Mouse (Mus musculus) forebrain, embryonic 12.5 days (tissue): ENCODE data around the gene Gpr161. TPM values are rescaled to one million over a fixed set of nuclear protein-coding genes. Genes with fewer than 3 reads are reported as not detected.
A peak's percentile ranks its signal among the peaks of the same experiment; 100 is the strongest.

Source experiments
- ATAC-seq: fragments of 200-750 bp; cut with Nextera tagmentation; 2 replicates; pipeline ENCODE4 v1.8.0; 2017; ENCODE audit warnings: moderate TSS enrichment; ENCODE audit not compliant: low FRiP score
- H3K27ac ChIP-seq: fragments of 300-500 bp; sonication (generic); 2 replicates; pipeline ENCODE4 v1.5.1; 2016; ENCODE audit warnings: mild to moderate bottlenecking
- H3K27me3 ChIP-seq: fragments of 300-500 bp; sonication (generic); 2 replicates; pipeline ENCODE4 v1.6.1; 2016; ENCODE audit warnings: mild to moderate bottlenecking
- H3K36me3 ChIP-seq: fragments of 300-500 bp; sonication (generic); replicated peaks from 2 replicates; pipeline ENCODE4 v1.6.1; 2016; ENCODE audit warnings: mild to moderate bottlenecking
- H3K4me1 ChIP-seq: fragments of 300-500 bp; sonication (generic); 2 replicates; pipeline ENCODE4 v1.6.1; 2016
- H3K4me2 ChIP-seq: fragments of 300-500 bp; sonication (generic); 2 replicates; pipeline ENCODE4 v1.6.1; 2016; ENCODE audit warnings: mild to moderate bottlenecking, moderate library complexity
- H3K4me3 ChIP-seq: fragments of 300-500 bp; sonication (generic); replicated peaks from 2 replicates; pipeline ENCODE4 v1.5.1; 2016; ENCODE audit warnings: mild to moderate bottlenecking
- H3K9ac ChIP-seq: fragments of 300-500 bp; sonication (generic); 2 replicates; pipeline ENCODE4 v1.6.1; 2016; ENCODE audit warnings: mild to moderate bottlenecking
- H3K9me3 ChIP-seq: fragments of 300-500 bp; sonication (generic); 2 replicates; pipeline ENCODE4 v1.6.1; 2016
- WGBS: fragments of 180-500 bp; shearing (Covaris S2); methylation state at CpG from one replicate; pipeline ENCODE4 v1.1.7; 2016; 5-methylcytosine and 5-hydroxymethylcytosine counted together
- polyA plus RNA-seq: library from polyadenylated mRNA; unstranded; fragments of >200 nt; fragmentation: Nextera tagmentation; extraction: Ambion mirVana; gene quantifications from 2 replicates; pipeline ENCODE4 v1.2.1, GENCODE M21; 2016

Gene Gpr161
- polyA plus RNA-seq = 3.4 and 3.7 TPM in 2 replicates

- ATAC-seq = no peak
- Histone ChIP-seq H3K9me3 (no peaks in the 10 kb centered on the region), H3K4me2 (no peak within 1 kb of the TSS), H3K4me3 (no peak within 1 kb of the TSS), H3K27ac (no peak within 1 kb of the TSS), H3K4me1 (no peaks in the 10 kb centered on the region), H3K27me3 (no peaks in the 10 kb centered on the region), H3K36me3 (peaks cover 34% of the 10 kb centered on the region), H3K9ac (no peak within 1 kb of the TSS)
- 97% methylated on average over 1 of the region's 1 CpGs for WGBS
These were observed at the start of gene Gpr161 for GRCm38 (mm10) chr1:165295489-165295888. TSS of gene Gpr161 (plus strand) at chr1:165295789.

GRCm38 (mm10) chr1:165246587-165246986 lies 49.0 kb upstream of the Gpr161 start:
- 91% methylated on average over 5 of the region's 5 CpGs for WGBS
- H3K9me3 ChIP-seq = no peaks in the 10 kb centered on the region
- H3K4me2 ChIP-seq = no peak overlapping the region
- H3K27me3 ChIP-seq = no peaks in the 10 kb centered on the region
- no peak for ATAC-seq
- no peaks in the 10 kb centered on the region for H3K4me1 ChIP-seq
- no peak overlapping the region for H3K9ac ChIP-seq
- H3K4me3 ChIP-seq = no peak overlapping the region
- no peaks in the 10 kb centered on the region for H3K36me3 ChIP-seq
- H3K27ac ChIP-seq = no peak overlapping the region

DNA sequence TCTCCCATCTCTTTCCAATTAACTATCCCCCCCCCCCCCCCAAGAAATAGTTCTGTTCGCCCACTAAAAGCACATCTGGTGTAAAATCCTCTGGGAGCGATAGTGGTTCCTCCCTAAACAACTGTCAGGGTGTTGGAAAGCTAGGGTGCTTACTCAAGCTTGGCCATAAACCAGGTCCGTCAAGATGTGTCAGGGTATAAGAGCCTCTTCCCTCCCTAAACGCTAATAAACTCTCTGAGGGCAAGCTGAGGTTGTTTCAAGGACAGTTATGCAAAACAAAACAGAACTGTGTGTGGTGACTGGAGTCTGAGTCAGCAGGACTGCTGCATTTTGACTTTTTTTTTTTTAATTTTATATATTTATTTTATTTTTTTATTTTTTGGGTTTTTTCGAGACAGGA lies 48.5 kb upstream of the Gpr161 start:
- H3K27ac ChIP-seq = no peak overlapping the region
- WGBS = 90% methylated on average over 5 of the region's 5 CpGs
- H3K27me3 ChIP-seq = no peaks in the 10 kb centered on the region
- no peak for ATAC-seq
- no peaks in the 10 kb centered on the region for H3K36me3 ChIP-seq
- no peak overlapping the region for H3K4me3 ChIP-seq
- no peaks in the 10 kb centered on the region for H3K4me1 ChIP-seq
- H3K9me3 ChIP-seq = no peaks in the 10 kb centered on the region
- no peak overlapping the region for H3K9ac ChIP-seq
- no peak overlapping the region for H3K4me2 ChIP-seq

DNA sequence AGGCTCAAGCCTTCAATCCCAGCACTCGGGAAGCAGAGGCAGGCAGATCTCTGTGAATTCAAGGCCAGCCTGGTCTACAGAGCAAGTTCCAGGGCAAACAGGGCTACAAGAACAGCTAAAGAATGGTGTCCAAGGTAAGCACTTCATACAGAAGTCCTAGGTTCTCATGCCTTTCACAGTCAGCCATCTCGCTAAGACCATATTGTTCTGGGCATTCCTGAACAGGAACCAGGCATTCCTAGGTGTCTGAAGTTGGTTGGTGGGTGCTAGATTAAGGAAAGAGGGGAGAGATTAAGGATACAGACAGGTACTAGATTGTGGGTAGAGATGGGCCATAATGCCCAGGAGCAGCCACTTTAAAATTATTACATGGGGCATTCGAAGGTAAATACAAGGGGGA lies 47.8 kb upstream of the Gpr161 start:
- H3K27ac ChIP-seq = no peak overlapping the region
- WGBS = 86% methylated on average over 3 of the region's 3 CpGs
- H3K4me2 ChIP-seq = no peak overlapping the region
- no peak overlapping the region for H3K9ac ChIP-seq
- no peak for ATAC-seq
- no peak overlapping the region for H3K4me3 ChIP-seq
- no peaks in the 10 kb centered on the region for H3K9me3 ChIP-seq
- no peaks in the 10 kb centered on the region for H3K36me3 ChIP-seq
- no peaks in the 10 kb centered on the region for H3K27me3 ChIP-seq
- H3K4me1 ChIP-seq = no peaks in the 10 kb centered on the region

DNA sequence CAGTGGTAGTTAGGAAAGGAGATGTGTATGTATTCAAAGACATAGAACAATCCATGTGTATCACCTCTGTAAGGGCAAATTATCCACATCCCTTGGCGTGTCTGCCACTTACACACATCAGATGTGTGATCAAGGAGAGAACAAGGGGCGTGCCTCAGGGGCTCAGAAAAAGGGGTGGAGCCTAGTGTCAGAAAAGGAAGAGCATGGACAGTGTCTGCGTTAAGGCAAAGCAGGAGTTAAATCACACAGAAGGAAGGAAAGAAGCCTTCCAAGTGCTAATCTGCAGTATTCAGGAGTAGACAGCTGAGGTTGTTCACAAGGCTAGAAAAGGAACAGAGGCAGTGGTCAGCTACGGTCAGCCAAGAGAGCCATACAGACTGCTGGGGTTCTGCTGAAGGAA lies 46.7 kb upstream of the Gpr161 start:
- WGBS = 60% methylated on average over 4 of the region's 4 CpGs
- Histone ChIP-seq H3K27ac (no peak overlapping the region), H3K9ac (no peak overlapping the region), H3K9me3 (no peaks in the 10 kb centered on the region), H3K4me2 (no peak overlapping the region), H3K27me3 (no peaks in the 10 kb centered on the region), H3K36me3 (no peaks in the 10 kb centered on the region), H3K4me1 (no peaks in the 10 kb centered on the region), H3K4me3 (no peak overlapping the region)
- ATAC-seq = no peak

GRCm38 (mm10) chr1:165250546-165250945 lies 45.0 kb upstream of the Gpr161 start:
- no peak for ATAC-seq
- WGBS = 91% methylated on average over 2 of the region's 2 CpGs
- no peak overlapping the region for H3K27ac ChIP-seq
- H3K9ac ChIP-seq = no peak overlapping the region
- no peaks in the 10 kb centered on the region for H3K9me3 ChIP-seq
- H3K27me3 ChIP-seq = no peaks in the 10 kb centered on the region
- no peak overlapping the region for H3K4me3 ChIP-seq
- no peak overlapping the region for H3K4me2 ChIP-seq
- H3K36me3 ChIP-seq = no peaks in the 10 kb centered on the region
- H3K4me1 ChIP-seq = no peaks in the 10 kb centered on the region

- peak; percentile 27; the same call in 1 of the 2 replicates for ATAC-seq
- no peaks in the 10 kb centered on the region for H3K36me3 ChIP-seq
- no peak overlapping the region for H3K27ac ChIP-seq
- WGBS = 45% methylated on average over 11 of the region's 11 CpGs
- no peak overlapping the region for H3K9ac ChIP-seq
- H3K4me3 ChIP-seq = no peak overlapping the region
- H3K4me2 ChIP-seq = peak overlapping the region; percentile 8; the same call in 1 of the 2 replicates
- no peaks in the 10 kb centered on the region for H3K4me1 ChIP-seq
- no peaks in the 10 kb centered on the region for H3K9me3 ChIP-seq
- no peaks in the 10 kb centered on the region for H3K27me3 ChIP-seq
These were observed 43.4 kb upstream of the Gpr161 start for GRCm38 (mm10) chr1:165252027-165252671.

DNA sequence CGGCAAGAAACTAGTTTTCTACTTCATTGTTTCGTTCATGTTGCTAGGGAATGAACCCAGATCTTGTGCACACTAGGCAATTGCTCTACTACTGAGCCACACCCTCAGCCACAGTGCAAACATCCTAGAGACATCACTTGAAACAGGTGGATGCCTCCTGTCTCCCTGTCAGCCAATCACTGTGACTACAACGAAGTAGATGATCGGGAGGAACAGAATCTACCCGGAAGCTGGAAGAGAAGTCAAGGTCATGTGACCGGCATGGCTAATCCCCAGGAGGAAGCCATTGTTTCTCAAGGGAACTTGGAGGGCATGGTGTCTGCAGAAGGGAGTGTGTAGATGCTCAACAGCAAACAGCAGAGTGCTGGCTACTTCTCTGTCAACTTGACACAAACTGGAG lies 20.6 kb upstream of the Gpr161 start:
- H3K36me3 ChIP-seq = no peaks in the 10 kb centered on the region
- no peak overlapping the region for H3K4me3 ChIP-seq
- no peak overlapping the region for H3K27ac ChIP-seq
- no peak overlapping the region for H3K4me2 ChIP-seq
- H3K9ac ChIP-seq = no peak overlapping the region
- no peaks in the 10 kb centered on the region for H3K27me3 ChIP-seq
- peaks cover under 1% of the 10 kb centered on the region; the same call in 1 of the 2 replicates for H3K4me1 ChIP-seq
- no peak for ATAC-seq
- WGBS = 84% methylated on average over 6 of the region's 6 CpGs
- no peaks in the 10 kb centered on the region for H3K9me3 ChIP-seq

DNA sequence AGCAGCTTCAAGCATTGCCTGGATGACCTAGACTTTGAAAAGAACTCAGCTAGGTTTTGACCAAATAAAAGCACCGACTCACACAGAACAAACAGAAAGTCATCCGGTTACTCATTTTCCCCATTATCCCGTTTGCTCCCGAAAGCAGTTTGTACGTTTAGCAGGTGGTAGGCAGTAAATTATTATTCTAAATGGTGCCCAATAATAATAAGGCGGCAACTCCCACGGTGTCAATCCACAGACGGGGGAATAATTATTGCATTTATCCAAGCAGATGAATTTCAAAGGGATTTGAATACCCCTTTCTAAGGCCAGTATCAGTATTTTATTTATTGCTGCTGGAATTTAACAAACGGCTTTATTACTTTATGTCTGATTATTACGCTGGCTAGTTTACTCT lies 14.8 kb upstream of the Gpr161 start:
- Histone ChIP-seq H3K27ac (peak overlapping the region; percentile 94; the same call in 1 of the 2 replicates), H3K27me3 (no peaks in the 10 kb centered on the region), H3K4me1 (peaks cover 44% of the 10 kb centered on the region), H3K36me3 (no peaks in the 10 kb centered on the region), H3K4me3 (peak overlapping the region; percentile 83; the same call in 1 of the 2 replicates), H3K9ac (peak overlapping the region; percentile 93; the same call in 1 of the 2 replicates), H3K4me2 (peak overlapping the region; percentile 87), H3K9me3 (no peaks in the 10 kb centered on the region)
- no peak for ATAC-seq
- 34% methylated on average over 10 of the region's 10 CpGs for WGBS

DNA sequence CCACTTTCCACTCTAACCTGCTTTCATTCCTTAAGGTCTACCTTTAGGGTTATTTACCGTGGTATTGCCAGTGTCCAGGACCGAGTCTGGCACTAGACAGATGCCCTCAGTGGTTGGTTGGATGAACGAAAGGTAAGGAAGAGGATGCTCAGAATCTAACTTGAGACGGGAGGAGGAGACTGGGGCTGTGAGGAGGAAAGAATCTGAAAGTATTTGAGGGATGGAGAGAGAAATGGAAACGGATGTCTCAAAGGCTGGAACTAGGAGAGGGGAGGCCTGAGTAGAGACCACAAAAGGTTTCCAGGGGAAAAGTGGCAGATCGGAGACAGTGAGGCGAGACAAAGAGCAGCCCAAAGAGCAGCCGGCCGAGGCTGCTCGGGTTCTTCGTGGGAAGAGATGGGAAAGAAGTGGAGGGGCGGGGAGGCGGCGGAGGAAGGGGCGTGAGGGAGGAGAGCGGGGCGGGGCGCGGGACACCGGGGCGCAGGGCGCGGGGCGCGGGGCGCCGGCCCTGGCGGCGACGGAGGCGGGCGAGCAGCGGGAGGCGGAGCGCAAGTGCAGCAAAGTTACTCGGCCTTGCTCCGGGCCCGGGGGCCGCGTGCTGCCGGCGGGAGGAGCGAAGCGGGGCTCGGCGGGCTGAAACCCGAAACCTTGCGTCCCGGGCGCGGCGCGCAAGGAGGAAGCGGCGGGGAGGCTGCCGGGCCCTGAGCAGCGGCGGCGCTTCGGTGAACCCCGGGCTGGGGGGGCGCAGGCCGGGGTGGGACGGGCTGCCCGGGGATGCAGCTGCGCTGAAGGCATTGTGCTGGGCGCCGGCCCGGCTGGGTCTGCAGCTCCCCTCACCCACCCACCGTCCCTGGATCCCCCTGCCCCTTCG lies 14.0 kb upstream of the Gpr161 start:
- no peaks in the 10 kb centered on the region for H3K36me3 ChIP-seq
- no peaks in the 10 kb centered on the region for H3K27me3 ChIP-seq
- peak overlapping the region; percentile 94 for H3K27ac ChIP-seq
- H3K9me3 ChIP-seq = no peaks in the 10 kb centered on the region
- ATAC-seq = peak; percentile 89
- peaks cover 44% of the 10 kb centered on the region for H3K4me1 ChIP-seq
- H3K4me2 ChIP-seq = peak overlapping the region; percentile 87
- peak overlapping the region; percentile 93 for H3K9ac ChIP-seq
- peak overlapping the region; percentile 83 for H3K4me3 ChIP-seq
- WGBS = under 1% methylated on average over 55 of the region's 71 CpGs

DNA sequence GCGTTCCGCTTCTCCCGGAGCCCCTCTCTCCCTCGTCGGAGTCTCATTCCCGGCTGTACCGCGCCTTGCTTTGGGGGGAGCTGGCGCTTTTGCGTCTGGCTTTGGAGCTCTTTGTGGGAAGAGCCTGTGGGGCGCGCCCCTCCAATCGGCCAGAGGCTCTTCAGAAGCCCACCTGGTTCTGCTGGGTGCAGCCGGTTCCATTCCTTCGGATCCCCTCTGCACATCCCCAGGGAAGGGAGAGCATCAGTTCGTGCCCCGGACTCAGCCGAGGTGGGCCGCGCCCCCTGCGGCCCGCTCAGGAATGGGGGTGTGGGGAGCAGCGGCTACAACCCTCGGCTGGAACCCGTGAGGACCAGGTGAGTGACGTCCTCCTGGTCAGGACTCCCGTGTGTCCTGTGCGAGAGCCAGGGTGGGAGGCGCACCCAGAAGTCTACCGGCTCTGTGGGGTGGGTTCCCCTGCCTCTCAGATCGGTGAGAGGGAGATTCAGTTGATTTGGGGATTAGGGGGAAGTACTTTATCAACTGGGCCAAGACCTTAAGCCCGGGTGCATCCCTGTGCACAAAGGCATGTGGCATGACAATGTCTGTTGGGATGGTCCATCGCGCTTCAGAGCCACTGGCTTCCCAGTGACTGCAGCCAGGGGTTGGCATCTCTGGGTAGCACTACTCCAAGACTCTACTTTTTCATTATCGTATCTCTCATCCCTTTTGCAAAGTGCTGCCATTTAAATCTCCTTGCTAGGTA lies 13.2 kb upstream of the Gpr161 start:
- WGBS = under 1% methylated on average over 35 of the region's 35 CpGs
- H3K4me2 ChIP-seq = peak overlapping the region; percentile 87
- ATAC-seq = peak; percentile 69

GRCm38 (mm10) chr1:165282967-165283345 lies 12.6 kb upstream of the Gpr161 start:
- no peaks in the 10 kb centered on the region for H3K36me3 ChIP-seq
- no peaks in the 10 kb centered on the region for H3K9me3 ChIP-seq
- no peak for ATAC-seq

More for the DNA sequence above, 13.2 kb upstream of the Gpr161 start:
- H3K9ac ChIP-seq = peak overlapping the region; percentile 93
- no peaks in the 10 kb centered on the region for H3K9me3 ChIP-seq
- peak overlapping the region; percentile 94 for H3K27ac ChIP-seq
- no peaks in the 10 kb centered on the region for H3K27me3 ChIP-seq
- peaks cover 44% of the 10 kb centered on the region for H3K4me1 ChIP-seq
- no peaks in the 10 kb centered on the region for H3K36me3 ChIP-seq
- peak overlapping the region; percentile 83 for H3K4me3 ChIP-seq

More at GRCm38 (mm10) chr1:165282967-165283345, 12.6 kb upstream of the Gpr161 start:
- Histone ChIP-seq H3K27ac (no peak overlapping the region), H3K4me1 (peaks cover 44% of the 10 kb centered on the region), H3K4me2 (peak overlapping the region; percentile 87), H3K9ac (peak overlapping the region; percentile 93), H3K27me3 (no peaks in the 10 kb centered on the region), H3K4me3 (peak overlapping the region; percentile 83)
- 10% methylated on average over 7 of the region's 7 CpGs for WGBS
